In the genomic region with DNA sequence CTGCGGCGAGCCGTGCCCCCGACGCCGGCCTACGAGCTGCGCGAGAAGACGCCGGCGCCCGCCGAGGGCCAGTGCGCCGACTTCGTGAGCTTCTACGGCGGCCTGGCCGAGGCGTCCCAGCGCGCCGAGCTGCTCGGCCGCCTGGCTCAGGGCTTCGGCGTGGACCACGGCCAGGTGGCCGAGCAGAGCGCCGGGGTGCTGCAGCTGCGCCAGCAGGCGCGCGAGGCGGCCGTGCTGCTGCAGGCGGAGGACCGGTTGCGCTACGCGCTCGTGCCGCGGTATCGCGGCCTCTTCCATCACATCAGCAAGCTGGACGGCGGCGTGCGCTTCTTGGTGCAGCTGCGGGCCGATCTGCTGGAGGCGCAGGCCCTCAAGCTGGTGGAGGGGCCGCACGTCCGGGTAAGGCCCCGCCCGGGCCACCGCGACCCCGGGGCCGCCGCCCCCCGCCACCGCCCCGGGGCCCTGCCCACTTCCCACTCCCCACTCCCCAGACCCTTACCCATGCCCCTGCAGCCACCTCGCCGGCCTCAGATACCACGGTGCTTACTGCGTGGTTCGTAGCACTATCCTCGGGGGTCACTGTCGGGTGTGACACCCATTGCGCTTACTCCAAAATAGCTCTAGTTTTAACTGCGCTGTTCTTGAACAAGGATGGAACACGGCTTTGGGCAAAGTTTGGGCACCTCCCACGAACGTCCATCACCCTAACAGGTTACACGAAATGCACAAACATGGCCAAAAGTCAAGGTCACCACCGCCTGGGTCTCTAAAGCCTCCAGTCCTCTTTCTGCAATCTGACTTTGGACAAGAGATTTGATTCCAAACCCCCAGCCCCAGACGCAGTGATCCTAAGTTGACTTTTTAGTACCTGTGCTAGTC, we compare ENCODE assay signal across 8 mouse cellular contexts. TPM values are rescaled to one million over a fixed set of nuclear protein-coding genes. Genes with fewer than 3 reads are reported as not detected.
DNase-seq lines count a peak whose midpoint lies in the region; ATAC-seq and TF ChIP-seq lines count a peak whose summit lies in the region.

No protein-coding gene starts in this region.

- 0 out of 2 replicates have a peak, but pooled peaks cover 6% of the 10 kb centered on the region for H3K36me3 ChIP-seq in embryonic facial prominence, embryonic 14.5 days (ENCODE audit: control insufficient read depth, insufficient read depth, low read length)
- H3K36me3 ChIP-seq in intestine, embryonic 15.5 days: no peaks in the 10 kb centered on the region
- H3K36me3 ChIP-seq in midbrain, embryonic 16.5 days (ENCODE audit: control insufficient read depth, insufficient read depth, low read length): no peaks in the 10 kb centered on the region; the same call in 1 of the 2 replicates

- 35% methylated on average over 13 of the region's 83 CpGs for WGBS in embryonic facial prominence, embryonic 14.5 days
- 5% methylated on average over 83 of the region's 83 CpGs for WGBS in intestine, embryonic 15.5 days
- WGBS in midbrain, embryonic 16.5 days: 5% methylated on average over 77 of the region's 83 CpGs

- H3K4me2 ChIP-seq in embryonic facial prominence, embryonic 14.5 days (ENCODE audit: low read depth, low read length): peak overlapping the region; percentile 99
- peak overlapping the region; percentile 96 for H3K4me2 ChIP-seq in intestine, embryonic 15.5 days (replicated peaks)
- peak overlapping the region; percentile 93 for H3K4me2 ChIP-seq in midbrain, embryonic 16.5 days (ENCODE audit: low read length)

- no peak for DNase-seq in layer of hippocampus, adult 2 months (ENCODE audit: low spot score in 2 of 2)
- DNase-seq in layer of hippocampus, adult 9-11 months: no peak
- DNase-seq in R1 (ENCODE audit: low read depth, low spot score): peak; percentile 41
- DNase-seq in embryonic facial prominence, embryonic 14.5 days (ENCODE audit: low spot score): peak; percentile 34
- DNase-seq in left cerebral cortex, adult 18-20 months (ENCODE audit: low spot score in 2 of 2): no peak
- DNase-seq in spleen, postnatal 14 days (ENCODE audit: low spot score in 2 of 2): no peak

- peak overlapping the region; percentile 77 for H3K4me3 ChIP-seq in layer of hippocampus, adult 2 months
- H3K4me3 ChIP-seq in embryonic facial prominence, embryonic 14.5 days (ENCODE audit: low read depth, low read length): peak overlapping the region; percentile 81
- H3K4me3 ChIP-seq in intestine, embryonic 15.5 days (replicated peaks): peak overlapping the region; percentile 86
- H3K4me3 ChIP-seq in midbrain, embryonic 16.5 days (ENCODE audit: low read depth, low read length): peak overlapping the region; percentile 86

- ATAC-seq in embryonic facial prominence, embryonic 14.5 days (ENCODE audit: low read depth): peak; percentile 44
- ATAC-seq in intestine, embryonic 15.5 days: peak; percentile 66
- peak; percentile 70 for ATAC-seq in midbrain, embryonic 16.5 days

- H3K4me1 ChIP-seq in embryonic facial prominence, embryonic 14.5 days (ENCODE audit: control insufficient read depth, insufficient read depth, low read length): no peaks in the 10 kb centered on the region
- peaks cover 11% of the 10 kb centered on the region; the same call in 1 of the 2 replicates for H3K4me1 ChIP-seq in intestine, embryonic 15.5 days (replicated peaks)
- peaks cover 11% of the 10 kb centered on the region for H3K4me1 ChIP-seq in midbrain, embryonic 16.5 days (ENCODE audit: control insufficient read depth, insufficient read depth, low read length)

- H3K27me3 ChIP-seq in embryonic facial prominence, embryonic 14.5 days (replicated peaks; ENCODE audit: control insufficient read depth, insufficient read depth, low read length): no peaks in the 10 kb centered on the region
- H3K27me3 ChIP-seq in intestine, embryonic 15.5 days (replicated peaks): no peaks in the 10 kb centered on the region
- H3K27me3 ChIP-seq in midbrain, embryonic 16.5 days (ENCODE audit: control insufficient read depth, insufficient read depth, low read depth, low read length): no peaks in the 10 kb centered on the region

- H3K27ac ChIP-seq in layer of hippocampus, adult 2 months: peak overlapping the region; percentile 96
- H3K27ac ChIP-seq in embryonic facial prominence, embryonic 14.5 days (replicated peaks; ENCODE audit: low read depth, low read length): peak overlapping the region; percentile 81
- peak overlapping the region; percentile 87 for H3K27ac ChIP-seq in intestine, embryonic 15.5 days
- peak overlapping the region; percentile 90 for H3K27ac ChIP-seq in midbrain, embryonic 16.5 days (ENCODE audit: low read length)

- peak overlapping the region; percentile 90 for H3K9ac ChIP-seq in embryonic facial prominence, embryonic 14.5 days (ENCODE audit: low read depth, low read length)
- peak overlapping the region; percentile 91 for H3K9ac ChIP-seq in intestine, embryonic 15.5 days
- H3K9ac ChIP-seq in midbrain, embryonic 16.5 days (ENCODE audit: low read depth, low read length): peak overlapping the region; percentile 96

- no peaks in the 10 kb centered on the region for H3K9me3 ChIP-seq in embryonic facial prominence, embryonic 14.5 days (ENCODE audit: control insufficient read depth, low read length)
- H3K9me3 ChIP-seq in intestine, embryonic 15.5 days: no peaks in the 10 kb centered on the region
- no peaks in the 10 kb centered on the region for H3K9me3 ChIP-seq in midbrain, embryonic 16.5 days (replicated peaks; ENCODE audit: control insufficient read depth, low read length, poor library complexity, severe bottlenecking)

- TF ChIP-seq CTCF in layer of hippocampus, adult 2 months (conservative IDR thresholded peaks at IDR 0.05): no peak

RNA-seq across cellular contexts. Expression of gene Mlycd, which starts 0.6 kb away (rescaled TPM):
- total RNA-seq in layer of hippocampus, adult 2 months (2021): 10 to 100 TPM; 29.1 to 30.8 TPM
- polyA plus RNA-seq in embryonic facial prominence, embryonic 14.5 days (2014; fragmentation: Nextera tagmentation; extraction: Ambion mirVana): 17.4 and 17.7 TPM in 2 replicates
- polyA plus RNA-seq in intestine, embryonic 15.5 days (2015; fragmentation: Nextera tagmentation; extraction: Ambion mirVana): 19.2 and 22.5 TPM in 2 replicates
- polyA plus RNA-seq in midbrain, embryonic 16.5 days (2015; fragmentation: Nextera tagmentation; extraction: Ambion mirVana): 13.9 and 15.0 TPM in 2 replicates
- 10 to 100 TPM; 27.1 to 28.1 TPM for total RNA-seq in left cerebral cortex, adult 18-20 months (2021)

RNA-seq across cellular contexts. Expression of gene Osgin1, which starts 38.6 kb away (rescaled TPM):
- 1 to 10 TPM in 1 of 2 experiments, under 1 TPM in 1; 0.18 to 1.3 TPM for total RNA-seq in layer of hippocampus, adult 2 months (2021)
- polyA plus RNA-seq in embryonic facial prominence, embryonic 14.5 days (2014; fragmentation: Nextera tagmentation; extraction: Ambion mirVana): 1.7 and 2.1 TPM in 2 replicates
- 3.8 and 5.7 TPM in 2 replicates for polyA plus RNA-seq in intestine, embryonic 15.5 days (2015; fragmentation: Nextera tagmentation; extraction: Ambion mirVana)
- 0.45 TPM in 2 replicates for polyA plus RNA-seq in midbrain, embryonic 16.5 days (2015; fragmentation: Nextera tagmentation; extraction: Ambion mirVana)
- under 1 TPM; 0.45 to 0.72 TPM for total RNA-seq in left cerebral cortex, adult 18-20 months (2021)

RNA-seq across cellular contexts. Expression of gene Hsbp1, which starts 51.0 kb away (rescaled TPM):
- 100 to 1,000 TPM; 315 to 337 TPM for total RNA-seq in layer of hippocampus, adult 2 months (2021)
- polyA plus RNA-seq in embryonic facial prominence, embryonic 14.5 days (2014; fragmentation: Nextera tagmentation; extraction: Ambion mirVana): 325 and 345 TPM in 2 replicates
- polyA plus RNA-seq in intestine, embryonic 15.5 days (2015; fragmentation: Nextera tagmentation; extraction: Ambion mirVana): 272 and 276 TPM in 2 replicates
- polyA plus RNA-seq in midbrain, embryonic 16.5 days (2015; fragmentation: Nextera tagmentation; extraction: Ambion mirVana): 860 and 970 TPM in 2 replicates
- total RNA-seq in left cerebral cortex, adult 18-20 months (2021): 100 to 1,000 TPM; 325 TPM

RNA-seq across cellular contexts. Expression of gene Necab2, which starts 51.2 kb away (rescaled TPM):
- total RNA-seq in layer of hippocampus, adult 2 months (2021): 100 to 1,000 TPM in 1 of 2 experiments, 10 to 100 TPM in 1; 99.0 to 104 TPM
- 3.2 and 3.7 TPM in 2 replicates for polyA plus RNA-seq in embryonic facial prominence, embryonic 14.5 days (2014; fragmentation: Nextera tagmentation; extraction: Ambion mirVana)
- 1.9 TPM in 2 replicates for polyA plus RNA-seq in intestine, embryonic 15.5 days (2015; fragmentation: Nextera tagmentation; extraction: Ambion mirVana)
- 65.7 and 85.9 TPM in 2 replicates for polyA plus RNA-seq in midbrain, embryonic 16.5 days (2015; fragmentation: Nextera tagmentation; extraction: Ambion mirVana)
- total RNA-seq in left cerebral cortex, adult 18-20 months (2021): 10 to 100 TPM; 72.8 to 99.1 TPM

Comparison
In these comparisons a context has a peak if more than half of its experiments do, and no peak if none do; other contexts are left out.
1. DNase-seq: peak in R1 (single experiment) and embryonic facial prominence, embryonic 14.5 days (single experiment); none in layer of hippocampus, adult 2 months (0 of 2), layer of hippocampus, adult 9-11 months (single experiment), left cerebral cortex, adult 18-20 months (0 of 2) and spleen, postnatal 14 days (0 of 2).
2. Peak in every context shown above with its lines, with median percentiles within 50 percentile points of each other: H3K27ac ChIP-seq, H3K4me3 ChIP-seq, ATAC-seq, H3K4me2 ChIP-seq and H3K9ac ChIP-seq.